Mouse (Mus musculus): ENCODE data around the gene Rsph9. TPM values are rescaled to one million over a fixed set of nuclear protein-coding genes. Genes with fewer than 3 reads are reported as not detected.

The Rsph9 gene
- 8.1 and 8.6 TPM in 2 replicates for polyA plus RNA-seq (2015; fragmentation: Nextera tagmentation; extraction: Ambion mirVana)

DNA sequence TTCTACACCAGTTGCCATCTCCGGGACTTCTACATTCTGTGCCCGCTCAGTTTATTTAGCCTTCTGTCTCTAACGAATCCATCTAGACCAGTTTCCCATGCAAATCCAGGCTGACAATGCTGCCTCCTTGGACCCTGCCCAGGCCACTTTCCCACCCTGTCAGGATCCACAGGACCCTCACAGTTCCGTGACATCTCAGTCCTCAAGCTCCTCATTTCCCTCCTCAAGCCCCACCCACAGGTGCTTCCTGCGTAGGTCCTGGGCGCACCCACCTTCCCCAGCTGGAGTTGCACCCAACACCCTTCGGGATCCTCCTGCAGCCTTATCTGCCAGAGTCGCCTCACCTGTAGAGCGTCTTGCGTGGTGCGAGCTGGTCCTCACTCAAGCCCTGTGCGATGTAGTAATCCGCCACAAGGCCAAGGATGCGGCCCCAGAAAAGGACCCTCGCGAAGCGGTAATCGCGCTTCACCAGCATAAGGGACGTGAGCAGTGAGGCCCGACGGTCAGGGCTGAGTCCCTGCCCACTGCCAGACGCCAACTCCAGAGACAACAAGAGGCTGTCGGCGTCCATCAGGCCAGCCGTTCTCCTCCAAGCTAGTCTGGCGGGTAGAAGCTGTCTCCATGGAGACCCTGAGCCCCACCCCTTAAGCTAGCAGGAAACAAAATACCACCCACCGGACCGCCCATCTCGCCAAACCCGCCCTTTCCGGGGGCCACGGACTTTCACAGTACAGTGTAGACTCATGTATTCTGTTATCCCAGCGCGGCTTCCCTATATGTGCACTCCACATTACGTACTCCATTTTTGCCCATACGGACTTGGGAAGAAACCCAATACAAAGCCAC lies at the start of gene Rsph9:
Rsph9 (minus strand) TSS at position 639 of the 846 bp plus-strand sequence.
- H3K4me1 ChIP-seq (replicated peaks), result peaks cover 6% of the 10 kb centered on the region
- peak; percentile 99 for ATAC-seq
- no peaks in the 10 kb centered on the region for H3K27me3 ChIP-seq (replicated peaks)
- peaks cover 17% of the 10 kb centered on the region for H3K36me3 ChIP-seq
- peak within 1 kb of the TSS; percentile 47 for H3K4me3 ChIP-seq (replicated peaks)
- 6% methylated on average over 37 of the region's 37 CpGs for WGBS
- H3K9ac ChIP-seq, result peak within 1 kb of the TSS; percentile 48
- H3K9me3 ChIP-seq, result no peaks in the 10 kb centered on the region
- H3K4me2 ChIP-seq (replicated peaks), result peak within 1 kb of the TSS; percentile 90
- H3K27ac ChIP-seq, result no peak within 1 kb of the TSS

DNA sequence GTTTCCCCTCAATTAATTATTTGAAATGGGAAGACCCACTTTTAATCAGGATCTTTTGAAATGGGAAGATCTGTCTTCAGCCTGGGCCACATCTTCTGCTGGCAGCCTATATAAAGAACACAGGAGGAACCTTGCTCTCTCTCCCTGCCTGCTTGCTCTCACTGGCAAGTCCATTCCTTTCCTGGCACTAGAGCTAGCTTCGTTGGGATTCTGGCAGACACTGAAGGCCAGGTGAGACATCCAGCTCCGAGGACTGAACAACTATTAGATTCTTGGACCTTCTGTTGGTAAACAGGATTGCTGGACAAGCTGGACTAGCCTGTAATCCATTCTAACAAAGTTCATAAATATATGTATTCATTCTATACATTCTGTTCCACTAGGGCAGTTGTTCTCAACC lies 44.8 kb upstream of the Rsph9 start:
- no peaks in the 10 kb centered on the region for H3K9me3 ChIP-seq
- H3K4me3 ChIP-seq (replicated peaks), result no peak overlapping the region
- H3K27ac ChIP-seq, result no peak overlapping the region
- no peaks in the 10 kb centered on the region for H3K4me1 ChIP-seq (replicated peaks)
- H3K27me3 ChIP-seq (replicated peaks), result no peaks in the 10 kb centered on the region
- 93% methylated on average over 2 of the region's 2 CpGs for WGBS
- no peak overlapping the region for H3K4me2 ChIP-seq (replicated peaks)
- H3K36me3 ChIP-seq, result peaks cover 40% of the 10 kb centered on the region
- no peak overlapping the region for H3K9ac ChIP-seq
- ATAC-seq, result no peak

DNA sequence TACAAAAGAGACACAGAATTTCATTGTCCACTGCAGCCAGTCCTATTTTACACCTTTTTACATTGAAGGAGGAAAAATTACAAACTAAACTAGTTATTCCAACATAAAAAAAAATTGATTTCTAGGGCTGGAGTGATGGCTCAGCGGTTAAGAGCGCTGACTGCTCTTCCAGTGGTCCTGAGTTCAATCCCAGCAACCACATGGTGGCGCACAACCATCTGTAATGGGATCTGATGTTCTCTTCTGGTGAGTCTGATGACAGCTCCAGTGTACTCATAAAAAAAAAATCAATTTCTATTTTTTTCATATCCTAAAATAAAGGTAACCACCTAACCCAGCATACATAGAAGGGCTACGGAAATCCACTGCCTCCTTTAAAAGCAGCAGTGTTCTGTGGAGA lies 38.3 kb upstream of the Rsph9 start:
- Histone ChIP-seq H3K36me3 (peaks cover 34% of the 10 kb centered on the region), H3K9ac (no peak overlapping the region), H3K4me1 (replicated peaks) (no peaks in the 10 kb centered on the region), H3K9me3 (no peaks in the 10 kb centered on the region), H3K4me3 (replicated peaks) (no peak overlapping the region), H3K27me3 (replicated peaks) (no peaks in the 10 kb centered on the region), H3K27ac (no peak overlapping the region), H3K4me2 (replicated peaks) (no peak overlapping the region)
- no peak for ATAC-seq
- WGBS, result 88% methylated on average over 4 of the region's 4 CpGs

DNA sequence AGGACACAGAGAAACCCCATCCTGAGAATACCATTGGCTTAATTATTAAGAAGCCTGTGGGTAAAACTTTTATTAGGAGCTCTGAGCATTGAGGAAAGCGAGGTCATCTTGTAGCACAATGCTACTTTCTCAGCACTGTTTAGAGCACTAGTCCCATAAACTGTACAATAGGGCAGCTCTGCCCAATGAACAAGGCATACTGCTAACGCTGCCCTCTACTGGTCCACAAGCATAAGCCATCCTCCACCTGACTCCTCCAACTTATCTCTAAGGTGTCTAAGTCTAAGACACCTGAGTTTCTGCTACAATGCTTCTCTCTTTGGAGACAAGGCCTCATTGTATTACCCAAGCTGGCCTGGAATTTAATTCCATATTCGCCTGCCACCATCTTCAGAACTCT lies 26.5 kb upstream of the Rsph9 start:
- Histone ChIP-seq H3K9ac (no peak overlapping the region), H3K36me3 (peaks cover 49% of the 10 kb centered on the region), H3K4me3 (replicated peaks) (no peak overlapping the region), H3K27ac (no peak overlapping the region), H3K4me1 (replicated peaks) (no peaks in the 10 kb centered on the region), H3K9me3 (no peaks in the 10 kb centered on the region), H3K27me3 (replicated peaks) (no peaks in the 10 kb centered on the region), H3K4me2 (replicated peaks) (no peak overlapping the region)
- WGBS, result 68% methylated on average over 3 of the region's 3 CpGs
- ATAC-seq, result no peak

DNA sequence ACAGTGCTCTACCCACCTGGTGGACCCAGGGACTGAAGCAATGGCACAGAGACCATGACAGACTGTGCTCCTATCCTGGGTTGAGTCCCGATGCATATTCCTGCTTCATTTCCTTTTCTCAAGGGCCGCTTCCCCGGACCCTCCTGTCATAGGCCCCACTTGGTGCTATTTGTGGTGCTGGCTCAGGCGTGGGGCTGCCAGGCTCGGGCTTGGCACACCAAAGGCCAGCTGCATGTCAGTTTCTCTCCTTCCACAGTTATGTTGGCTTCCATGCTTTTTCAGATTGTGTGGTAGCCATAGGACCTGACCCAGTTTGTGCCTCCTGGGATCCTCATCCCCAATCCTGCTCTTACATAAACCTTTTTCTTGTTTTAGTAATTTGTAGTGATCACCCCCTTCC lies 24.8 kb upstream of the Rsph9 start:
- peaks cover 62% of the 10 kb centered on the region for H3K36me3 ChIP-seq
- no peak for ATAC-seq
- 93% methylated on average over 5 of the region's 5 CpGs for WGBS

DNA sequence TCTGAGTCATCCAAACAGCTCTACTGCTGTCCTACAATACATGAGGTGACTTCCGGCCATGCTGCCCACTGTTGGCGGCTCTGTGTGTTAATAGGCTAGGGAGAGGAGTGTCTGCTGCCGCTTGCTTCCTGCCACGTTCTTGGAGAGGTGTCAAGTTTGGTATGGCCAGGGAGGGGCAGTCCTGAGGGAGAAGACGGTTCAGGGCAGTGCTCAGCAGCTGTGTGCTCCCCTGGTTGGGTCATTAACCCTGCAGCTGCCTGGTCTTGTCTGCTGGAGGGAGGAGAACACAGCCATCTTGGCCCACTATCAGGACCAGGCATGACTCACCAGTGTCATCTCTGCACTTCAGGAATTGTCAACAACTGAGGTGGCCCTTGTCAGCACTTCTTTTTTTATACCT lies 24.3 kb upstream of the Rsph9 start:
- H3K4me2 ChIP-seq (replicated peaks), result no peak overlapping the region
- no peak overlapping the region for H3K9ac ChIP-seq
- 0 out of 2 replicates have a peak, but pooled peaks have one; percentile 20 for ATAC-seq
- H3K36me3 ChIP-seq, result peaks cover 62% of the 10 kb centered on the region
- WGBS, result 44% methylated on average over 5 of the region's 5 CpGs
- no peaks in the 10 kb centered on the region for H3K27me3 ChIP-seq (replicated peaks)
- H3K27ac ChIP-seq, result no peak overlapping the region
- no peak overlapping the region for H3K4me3 ChIP-seq (replicated peaks)
- no peaks in the 10 kb centered on the region for H3K9me3 ChIP-seq
- 0 out of 2 replicates have a peak, but pooled peaks cover 1% of the 10 kb centered on the region for H3K4me1 ChIP-seq (replicated peaks)

More for the DNA sequence above, 24.8 kb upstream of the Rsph9 start:
- H3K9ac ChIP-seq, result no peak overlapping the region
- no peaks in the 10 kb centered on the region for H3K27me3 ChIP-seq (replicated peaks)
- H3K9me3 ChIP-seq, result no peaks in the 10 kb centered on the region
- H3K4me3 ChIP-seq (replicated peaks), result no peak overlapping the region
- no peaks in the 10 kb centered on the region for H3K4me1 ChIP-seq (replicated peaks)
- H3K27ac ChIP-seq, result no peak overlapping the region
- H3K4me2 ChIP-seq (replicated peaks), result no peak overlapping the region

DNA sequence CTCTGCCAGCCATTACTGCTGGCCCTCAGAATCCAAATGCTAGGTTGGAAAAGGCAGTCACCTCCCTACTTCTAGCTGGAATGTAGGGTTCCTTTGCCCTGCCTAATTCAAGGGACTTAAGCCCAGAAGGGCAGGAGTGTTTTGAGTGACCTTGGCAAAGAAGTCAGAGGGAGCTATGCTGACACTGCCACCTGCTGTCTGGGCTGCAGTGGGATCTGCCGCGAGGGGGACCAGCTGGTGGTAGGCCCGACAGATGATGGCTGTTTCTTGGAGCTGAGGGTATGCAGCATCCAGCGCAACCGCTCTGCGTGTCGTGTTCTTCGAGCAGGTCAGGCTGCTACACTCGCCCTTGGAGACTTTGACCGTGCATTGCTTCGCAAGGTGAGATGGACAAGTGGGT lies 23.0 kb upstream of the Rsph9 start:
- no peak overlapping the region for H3K9ac ChIP-seq
- no peak overlapping the region for H3K27ac ChIP-seq
- no peak overlapping the region for H3K4me2 ChIP-seq (replicated peaks)
- H3K9me3 ChIP-seq, result no peaks in the 10 kb centered on the region
- 86% methylated on average over 11 of the region's 11 CpGs for WGBS
- ATAC-seq, result no peak
- H3K4me3 ChIP-seq (replicated peaks), result no peak overlapping the region
- H3K4me1 ChIP-seq (replicated peaks), result peaks cover 14% of the 10 kb centered on the region
- H3K27me3 ChIP-seq (replicated peaks), result no peaks in the 10 kb centered on the region
- peaks cover 55% of the 10 kb centered on the region for H3K36me3 ChIP-seq

DNA sequence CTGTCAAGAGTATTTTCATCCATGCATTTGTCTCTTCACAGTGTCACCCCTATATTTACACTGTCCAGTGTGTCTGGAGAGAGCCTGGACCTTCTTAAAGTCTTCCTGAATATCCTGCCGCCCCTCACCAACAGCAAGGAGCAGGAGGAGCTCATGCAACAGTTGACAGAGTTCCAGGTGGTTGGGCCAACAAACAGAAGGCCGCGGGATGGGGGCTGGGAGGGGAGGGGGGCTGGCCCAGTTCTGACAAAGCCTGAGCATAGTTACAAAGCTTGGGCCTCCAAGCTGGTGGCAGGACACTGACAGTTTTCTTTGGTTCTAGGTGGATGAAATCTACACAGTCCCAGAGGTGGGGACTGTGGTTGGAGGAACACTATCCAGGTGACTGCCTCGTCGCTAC lies 22.3 kb upstream of the Rsph9 start:
- Histone ChIP-seq H3K4me1 (replicated peaks) (peaks cover 20% of the 10 kb centered on the region), H3K4me2 (replicated peaks) (no peak overlapping the region), H3K27me3 (replicated peaks) (no peaks in the 10 kb centered on the region), H3K9ac (no peak overlapping the region), H3K9me3 (no peaks in the 10 kb centered on the region), H3K36me3 (peaks cover 55% of the 10 kb centered on the region), H3K4me3 (replicated peaks) (no peak overlapping the region), H3K27ac (no peak overlapping the region)
- no peak for ATAC-seq
- WGBS, result 66% methylated on average over 5 of the region's 5 CpGs

DNA sequence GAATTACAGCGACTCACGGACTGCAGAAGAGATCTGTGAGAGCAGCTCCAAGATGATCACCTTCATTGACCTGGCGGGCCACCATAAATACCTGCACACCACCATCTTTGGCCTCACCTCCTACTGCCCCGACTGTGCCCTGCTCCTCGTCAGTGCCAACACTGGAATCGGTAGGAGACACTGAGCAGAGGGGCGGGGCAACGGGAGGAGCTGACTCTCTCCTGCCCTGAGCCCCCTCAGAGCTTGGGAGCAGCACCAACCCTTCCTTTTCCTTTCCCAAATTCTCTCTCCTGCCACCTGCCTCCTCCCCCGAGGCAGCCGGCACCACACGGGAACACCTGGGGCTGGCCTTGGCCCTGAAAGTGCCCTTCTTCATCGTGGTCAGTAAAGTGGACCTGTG lies 21.4 kb upstream of the Rsph9 start:
- H3K9ac ChIP-seq, result no peak overlapping the region
- H3K36me3 ChIP-seq, result peaks cover 55% of the 10 kb centered on the region
- H3K9me3 ChIP-seq, result no peaks in the 10 kb centered on the region
- no peak overlapping the region for H3K4me2 ChIP-seq (replicated peaks)
- peaks cover 20% of the 10 kb centered on the region for H3K4me1 ChIP-seq (replicated peaks)
- H3K27ac ChIP-seq, result no peak overlapping the region
- no peak for ATAC-seq
- H3K27me3 ChIP-seq (replicated peaks), result no peaks in the 10 kb centered on the region
- no peak overlapping the region for H3K4me3 ChIP-seq (replicated peaks)
- WGBS, result 81% methylated on average over 12 of the region's 12 CpGs

DNA sequence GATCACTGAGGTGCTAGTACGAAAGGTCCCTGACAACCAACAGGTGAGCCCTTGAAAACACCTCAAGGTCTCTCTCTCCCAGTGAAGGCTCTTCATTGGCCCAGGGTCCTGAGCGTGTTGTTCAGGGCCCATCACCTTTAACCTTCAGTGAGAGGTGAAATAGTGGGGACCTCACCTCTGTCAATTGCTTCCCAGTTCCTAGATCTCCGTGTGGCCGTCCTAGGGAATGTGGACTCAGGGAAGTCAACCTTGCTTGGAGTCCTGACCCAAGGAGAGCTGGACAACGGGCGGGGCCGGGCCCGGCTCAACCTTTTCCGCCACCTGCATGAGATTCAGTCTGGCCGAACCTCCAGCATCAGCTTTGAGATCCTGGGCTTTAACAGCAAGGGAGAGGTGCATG lies 20.8 kb upstream of the Rsph9 start:
- H3K27me3 ChIP-seq (replicated peaks), result no peaks in the 10 kb centered on the region
- peaks cover 20% of the 10 kb centered on the region for H3K4me1 ChIP-seq (replicated peaks)
- ATAC-seq, result no peak
- WGBS, result 91% methylated on average over 10 of the region's 10 CpGs
- no peak overlapping the region for H3K4me3 ChIP-seq (replicated peaks)
- H3K4me2 ChIP-seq (replicated peaks), result no peak overlapping the region
- H3K36me3 ChIP-seq, result peaks cover 51% of the 10 kb centered on the region
- H3K27ac ChIP-seq, result no peak overlapping the region
- no peaks in the 10 kb centered on the region for H3K9me3 ChIP-seq
- no peak overlapping the region for H3K9ac ChIP-seq

DNA sequence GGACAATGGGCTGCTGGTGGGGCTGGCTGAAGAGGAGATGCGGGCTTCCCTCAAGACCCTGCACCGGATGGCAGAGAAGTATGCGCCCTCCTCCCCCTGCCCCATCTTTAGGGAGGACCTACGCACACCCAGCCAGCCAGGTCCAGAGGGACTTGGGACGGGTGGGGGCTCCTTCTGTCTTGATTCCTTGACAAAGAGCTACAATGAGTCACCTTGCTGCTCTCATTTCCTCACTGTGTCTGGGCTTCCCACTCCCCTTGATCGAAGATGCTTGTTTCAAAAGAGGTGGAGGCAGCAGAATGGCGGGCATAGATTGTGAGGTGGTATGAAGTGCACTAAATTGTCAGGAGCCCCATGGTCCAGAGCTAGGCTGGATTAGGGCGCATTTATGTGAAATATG lies 20.3 kb upstream of the Rsph9 start:
- Histone ChIP-seq H3K4me1 (replicated peaks) (peaks cover 23% of the 10 kb centered on the region), H3K4me3 (replicated peaks) (no peak overlapping the region), H3K9me3 (no peaks in the 10 kb centered on the region), H3K27ac (no peak overlapping the region), H3K9ac (no peak overlapping the region), H3K36me3 (peaks cover 47% of the 10 kb centered on the region), H3K27me3 (replicated peaks) (no peaks in the 10 kb centered on the region), H3K4me2 (replicated peaks) (no peak overlapping the region)
- 94% methylated on average over 8 of the region's 8 CpGs for WGBS
- ATAC-seq, result no peak

DNA sequence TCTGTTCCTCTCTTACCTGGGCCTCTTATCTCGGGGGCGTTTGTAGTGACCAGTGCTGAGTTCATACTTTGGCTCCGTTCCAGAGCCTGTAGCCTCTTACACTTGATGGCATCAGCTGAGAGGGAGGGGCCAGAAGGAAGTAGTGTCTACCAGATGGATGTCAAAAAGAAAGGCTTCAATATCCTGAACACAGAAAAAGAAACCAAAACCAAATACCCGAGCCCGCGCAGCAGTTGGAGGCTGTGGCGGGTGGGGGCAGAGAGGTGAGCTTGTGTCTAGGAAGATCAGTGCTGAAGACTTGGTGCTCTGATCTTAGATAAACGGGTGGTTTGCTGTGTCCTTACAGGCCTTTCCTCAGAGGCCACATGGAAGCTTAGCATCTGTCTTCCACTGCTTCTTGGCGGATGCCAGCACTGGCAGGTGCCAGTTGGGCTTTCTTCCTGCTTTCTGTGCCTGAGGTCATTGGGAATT lies 19.0 kb upstream of the Rsph9 start:
- Histone ChIP-seq H3K4me3 (replicated peaks) (no peak overlapping the region), H3K9ac (no peak overlapping the region), H3K27ac (peak overlapping the region; percentile 48; the same call in 1 of the 2 replicates), H3K4me1 (replicated peaks) (peaks cover 25% of the 10 kb centered on the region), H3K4me2 (replicated peaks) (peak overlapping the region; percentile 74), H3K36me3 (peaks cover 37% of the 10 kb centered on the region), H3K9me3 (no peaks in the 10 kb centered on the region), H3K27me3 (replicated peaks) (no peaks in the 10 kb centered on the region)
- ATAC-seq, result no peak
- WGBS, result 63% methylated on average over 9 of the region's 9 CpGs

DNA sequence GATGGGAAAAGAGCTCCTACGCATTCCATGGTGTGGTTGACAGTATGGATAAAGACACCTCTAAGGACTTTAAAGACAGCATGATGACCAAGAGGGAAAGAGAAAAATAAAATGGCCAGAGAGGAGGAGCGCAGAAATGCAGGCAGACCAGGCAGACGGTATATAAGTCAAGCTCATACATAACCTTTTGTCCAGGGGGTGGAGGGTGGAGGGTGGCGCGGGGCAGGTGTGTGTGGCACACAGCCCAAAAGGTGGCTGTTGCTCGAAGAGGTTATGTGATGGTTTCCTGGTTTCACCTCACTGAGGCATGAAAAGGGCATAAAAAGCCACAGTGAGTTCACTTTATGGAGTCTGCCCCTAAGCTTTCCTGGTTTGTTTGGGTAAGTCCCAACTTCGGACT lies 18.5 kb upstream of the Rsph9 start:
- Histone ChIP-seq H3K9me3 (no peaks in the 10 kb centered on the region), H3K4me3 (replicated peaks) (no peak overlapping the region), H3K4me1 (replicated peaks) (peaks cover 25% of the 10 kb centered on the region), H3K27ac (no peak overlapping the region), H3K9ac (no peak overlapping the region), H3K36me3 (peaks cover 33% of the 10 kb centered on the region), H3K4me2 (replicated peaks) (peak overlapping the region; percentile 74), H3K27me3 (replicated peaks) (no peaks in the 10 kb centered on the region)
- no peak for ATAC-seq
- WGBS, result 85% methylated on average over 7 of the region's 7 CpGs
